Mouse (Mus musculus): ENCODE results near the gene Acod1.

- TF ChIP-seq CTCF (IDR thresholded peaks at IDR 0.05; ENCODE audit: insufficient read depth, low read depth, low read length), result no peak
- TF ChIP-seq POLR2A (IDR thresholded peaks at IDR 0.05; ENCODE audit: insufficient read depth, low read depth, low read length), result no peak
These were observed 54.4 kb downstream of the Acod1 start for GRCm38 (mm10) chr14:103101171-103101570.

Data from olfactory bulb, adult 2 months (tissue).